Mouse (Mus musculus): Measurements from ENCODE around the gene Dnase1l3.

Dnase1l3 gene

GRCm38 (mm10) chr14:7977471-7977870 is 16.9 kb downstream of the Dnase1l3 start:
- DNase-seq (ENCODE audit: low read depth) = peak; percentile 74

GRCm38 (mm10) chr14:7975177-7975576 is 19.2 kb downstream of the Dnase1l3 start:
- DNase-seq (ENCODE audit: low read depth) = no peak

GRCm38 (mm10) chr14:7974643-7975042 is 19.7 kb downstream of the Dnase1l3 start:
- DNase-seq (ENCODE audit: low read depth) = no peak

DNA sequence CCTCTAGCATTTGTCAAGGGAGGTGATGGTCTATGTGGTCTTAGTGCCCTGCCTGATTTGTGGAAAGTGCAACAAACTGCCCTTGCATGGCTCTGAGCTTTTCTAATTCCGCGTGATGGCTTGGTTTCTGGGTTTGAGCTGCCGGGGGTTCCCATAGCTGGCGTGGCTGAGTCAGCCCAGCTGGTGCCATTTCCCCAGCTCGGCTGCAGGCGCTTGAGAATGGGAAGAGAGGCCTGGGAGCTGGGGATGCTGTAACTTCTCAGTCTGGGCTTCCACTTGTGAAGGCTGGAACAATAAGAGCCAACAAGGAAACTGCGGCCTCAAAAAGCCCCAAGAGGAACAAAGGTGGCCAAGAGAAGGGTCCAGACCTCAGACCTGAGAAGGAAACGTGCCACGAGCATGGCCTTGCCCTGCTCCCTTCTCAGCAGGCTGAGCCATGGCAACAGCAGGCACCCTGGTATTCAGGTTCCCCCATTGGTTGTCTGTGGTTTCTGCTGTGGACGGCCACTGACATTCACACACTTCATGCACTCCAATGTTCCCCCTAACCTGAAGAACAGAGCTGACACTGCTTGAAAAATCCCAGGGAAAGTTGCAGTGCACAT is 22.4 kb downstream of the Dnase1l3 start:
- DNase-seq (ENCODE audit: low read depth) = no peak

DNA sequence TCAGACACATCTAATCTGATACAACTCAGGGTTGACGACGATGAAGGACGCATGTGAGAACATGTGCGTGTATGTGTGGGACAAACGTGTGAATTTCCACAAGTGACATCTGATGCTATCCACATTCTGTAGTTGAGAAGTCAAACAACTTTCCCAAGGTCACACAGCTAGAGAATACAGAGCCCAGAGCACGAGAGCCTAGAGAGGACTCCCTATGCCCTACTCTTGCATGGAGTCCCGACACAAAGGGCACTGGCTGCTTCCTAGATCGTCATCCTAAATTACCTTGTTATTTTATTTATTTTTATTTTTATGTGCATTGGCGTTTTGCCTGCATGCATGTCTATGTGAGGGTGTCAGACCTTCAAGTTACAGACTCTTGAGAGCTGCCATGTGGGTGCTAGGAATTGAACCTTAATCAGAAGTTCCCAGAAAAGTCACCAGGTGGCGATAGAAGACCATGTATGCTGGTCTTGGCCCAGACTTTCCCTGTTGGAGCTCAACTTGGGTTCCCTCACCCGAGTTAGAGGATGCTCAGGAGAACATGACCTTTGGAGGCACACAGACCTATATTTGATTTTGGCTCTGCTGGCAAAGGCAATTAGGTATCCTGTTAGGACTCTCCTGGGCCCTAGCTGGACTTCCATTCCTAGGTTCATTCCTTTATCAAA is 30.0 kb downstream of the Dnase1l3 start:
- DNase-seq (ENCODE audit: low read depth) = peak; percentile 85

DNA sequence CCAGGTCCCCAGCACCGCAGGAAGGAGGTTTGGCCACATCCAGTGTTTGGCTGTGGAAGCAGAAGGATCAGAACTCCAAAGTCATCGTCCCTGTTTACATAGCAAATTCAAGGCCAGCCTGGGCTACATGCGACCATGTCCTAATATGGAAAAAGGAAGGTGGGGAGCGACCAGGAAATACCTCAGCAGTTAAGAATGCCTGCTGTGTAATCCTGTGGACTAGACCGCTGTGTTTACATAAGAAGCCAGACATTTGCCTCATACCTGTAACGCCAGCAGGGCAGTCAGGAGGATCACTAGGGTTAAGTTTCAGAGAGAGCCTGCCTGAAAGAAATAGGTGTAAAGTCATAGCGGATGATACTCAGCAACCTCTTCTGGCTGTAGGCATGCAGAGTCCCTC is 31.2 kb downstream of the Dnase1l3 start:
- peak; percentile 29 for DNase-seq (ENCODE audit: low read depth)

DNA sequence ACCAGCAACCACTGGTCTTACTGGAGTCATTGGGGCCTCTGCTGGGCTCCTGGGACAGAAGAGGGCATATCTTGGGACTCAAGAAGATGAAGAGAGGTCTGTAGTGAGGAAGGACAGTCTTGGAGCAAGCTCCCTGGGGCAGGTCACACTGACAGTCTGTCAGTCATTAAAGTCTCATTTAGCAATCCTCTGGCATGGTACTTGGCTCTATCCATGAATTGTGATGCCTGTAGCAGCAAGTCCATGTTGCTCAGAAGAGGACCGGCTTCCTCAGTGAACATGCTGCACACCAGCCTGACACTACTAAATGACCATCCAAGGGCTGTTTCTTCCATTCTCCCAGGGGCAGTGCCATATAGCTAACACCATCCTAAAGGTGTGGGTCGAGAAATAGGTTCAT is 31.7 kb downstream of the Dnase1l3 start:
- DNase-seq (ENCODE audit: low read depth) = no peak

DNA sequence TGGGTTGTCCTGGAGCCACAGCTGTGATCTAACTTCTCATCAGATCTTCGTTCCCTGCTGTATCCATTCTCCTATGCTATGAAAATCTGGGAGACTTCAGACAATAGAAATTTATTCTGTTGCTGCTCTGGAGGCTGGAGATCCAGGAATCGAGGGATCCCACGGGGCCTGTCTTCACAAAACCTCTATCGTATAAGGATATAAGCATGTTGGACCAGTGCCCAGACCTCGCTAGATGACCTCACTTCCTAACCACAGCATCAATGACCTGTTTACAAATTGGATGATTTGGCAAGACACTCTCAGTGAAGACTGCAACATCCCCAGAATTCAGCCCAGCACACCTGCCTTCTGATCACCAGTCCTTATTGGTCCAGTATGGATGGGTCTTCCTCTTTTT is 32.7 kb downstream of the Dnase1l3 start:
- peak; percentile 85 for DNase-seq (ENCODE audit: low read depth)

DNA sequence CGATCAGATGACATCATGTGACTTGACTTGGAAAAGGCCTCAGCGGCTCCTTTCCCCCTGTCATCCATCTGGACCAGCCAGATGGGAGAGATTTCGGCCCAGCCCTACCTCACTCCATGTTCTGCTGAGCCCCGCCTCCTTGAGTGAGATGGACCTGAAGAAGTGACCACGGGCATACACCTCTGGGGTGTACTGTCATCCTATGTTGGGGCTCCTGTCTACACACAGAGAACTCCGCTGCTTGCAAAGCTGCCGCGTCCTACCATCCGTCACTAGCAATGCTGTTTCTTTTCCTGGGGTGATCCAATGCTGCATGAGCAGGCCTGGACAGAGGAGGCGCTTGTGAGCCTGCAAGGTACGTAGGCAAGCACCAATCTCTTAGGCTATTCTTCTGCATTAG is 33.8 kb downstream of the Dnase1l3 start:
- DNase-seq (ENCODE audit: low read depth) = peak; percentile 53

- DNase-seq (ENCODE audit: low read depth) = no peak
These were observed 37.3 kb downstream of the Dnase1l3 start, which contains the start of gene Gm45521 for GRCm38 (mm10) chr14:7957049-7957448. TSS of gene Gm45521 (plus strand) at chr14:7957288.

DNA sequence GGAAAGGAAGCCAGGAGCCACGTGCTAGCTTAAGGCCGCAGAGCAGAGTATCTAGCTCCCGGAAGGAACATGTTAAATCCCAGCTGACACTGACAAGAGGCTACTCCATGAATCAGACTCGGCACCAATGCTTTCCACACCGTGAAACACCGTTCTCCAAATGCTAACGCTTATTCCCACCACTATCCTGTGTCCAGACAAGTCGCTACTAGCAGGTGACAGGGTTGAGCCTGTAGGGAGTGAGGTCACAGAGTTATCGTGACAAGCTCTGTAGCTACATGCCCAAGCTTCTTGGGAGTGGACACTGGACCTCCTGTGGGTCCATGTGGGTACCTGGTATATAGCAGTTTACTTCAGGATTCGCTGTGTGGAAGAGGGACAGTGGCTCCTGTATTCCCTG is 37.9 kb downstream of the Dnase1l3 start:
- no peak for DNase-seq (ENCODE audit: low read depth)

- no peak for DNase-seq (ENCODE audit: low read depth)
These were observed 40.3 kb downstream of the Dnase1l3 start for GRCm38 (mm10) chr14:7954071-7954471.

GRCm38 (mm10) chr14:7952610-7953254 is 41.6 kb downstream of the Dnase1l3 start:
- no peak for DNase-seq (ENCODE audit: low read depth)

DNA sequence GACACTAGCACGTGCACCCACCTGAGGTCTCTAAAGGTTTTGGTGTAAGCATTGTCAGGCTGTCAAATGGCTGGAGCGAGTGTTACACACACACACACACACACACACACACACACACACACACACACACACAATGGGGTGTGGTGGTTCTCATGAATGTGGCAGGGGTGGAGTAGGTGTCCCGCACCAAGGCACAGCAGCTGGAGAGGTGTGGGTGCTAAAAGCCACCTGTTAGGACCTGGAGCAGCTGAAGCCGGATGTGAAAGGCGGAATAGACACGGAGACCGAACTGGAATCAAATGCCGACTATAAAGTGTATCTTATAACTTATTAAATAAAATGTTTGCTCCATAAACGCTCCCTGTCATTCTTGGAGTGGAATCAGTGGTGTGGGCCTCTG is 43.1 kb downstream of the Dnase1l3 start:
- no peak for DNase-seq (ENCODE audit: low read depth)

- DNase-seq (ENCODE audit: low read depth) = peak; percentile 54
These were observed 49.1 kb downstream of the Dnase1l3 start for GRCm38 (mm10) chr14:7945261-7945660.

DNA sequence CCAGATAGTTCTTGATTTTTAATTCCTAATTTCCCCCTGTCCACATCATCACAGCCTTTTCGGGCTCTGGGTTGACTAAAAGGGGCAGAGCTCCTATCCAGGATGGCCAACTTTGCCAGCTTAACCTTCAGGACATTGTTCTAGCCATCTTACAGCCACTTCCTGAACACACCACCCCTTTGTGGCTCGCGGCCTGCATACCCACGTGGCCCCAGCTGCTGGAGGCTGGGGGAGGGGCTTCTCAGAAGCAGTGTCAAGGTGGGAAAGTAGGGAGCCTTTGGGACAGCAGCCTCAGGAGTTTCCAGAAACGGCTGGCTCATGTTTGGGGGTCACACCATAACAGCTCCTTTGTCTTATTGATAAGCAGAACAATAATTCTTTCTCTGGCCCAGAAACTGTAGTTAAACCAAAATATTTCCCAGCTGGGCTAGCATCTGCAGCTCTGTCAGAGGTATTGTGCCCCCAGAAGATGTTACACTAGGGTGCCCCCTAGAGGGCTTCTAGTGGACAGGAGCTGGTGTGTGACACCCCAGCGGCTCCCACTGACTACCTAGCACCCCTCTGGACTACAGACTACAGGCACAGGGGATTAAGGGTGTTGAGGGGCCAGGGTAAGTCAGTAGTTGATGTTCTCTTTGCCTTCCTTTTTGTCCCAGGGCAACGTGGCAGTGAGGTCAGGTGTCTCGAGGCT is 49.9 kb downstream of the Dnase1l3 start:
- peak; percentile 81 for DNase-seq (ENCODE audit: low read depth)

- DNase-seq (ENCODE audit: low read depth) = no peak
These were observed 50.6 kb downstream of the Dnase1l3 start for GRCm38 (mm10) chr14:7943801-7944135.

GRCm38 (mm10) chr14:7943101-7943800 is 51.1 kb downstream of the Dnase1l3 start:
- peak; percentile 66 for DNase-seq (ENCODE audit: low read depth)

- no peak for DNase-seq (ENCODE audit: low read depth)
These were observed 53.0 kb downstream of the Dnase1l3 start for GRCm38 (mm10) chr14:7941413-7941812.

DNA sequence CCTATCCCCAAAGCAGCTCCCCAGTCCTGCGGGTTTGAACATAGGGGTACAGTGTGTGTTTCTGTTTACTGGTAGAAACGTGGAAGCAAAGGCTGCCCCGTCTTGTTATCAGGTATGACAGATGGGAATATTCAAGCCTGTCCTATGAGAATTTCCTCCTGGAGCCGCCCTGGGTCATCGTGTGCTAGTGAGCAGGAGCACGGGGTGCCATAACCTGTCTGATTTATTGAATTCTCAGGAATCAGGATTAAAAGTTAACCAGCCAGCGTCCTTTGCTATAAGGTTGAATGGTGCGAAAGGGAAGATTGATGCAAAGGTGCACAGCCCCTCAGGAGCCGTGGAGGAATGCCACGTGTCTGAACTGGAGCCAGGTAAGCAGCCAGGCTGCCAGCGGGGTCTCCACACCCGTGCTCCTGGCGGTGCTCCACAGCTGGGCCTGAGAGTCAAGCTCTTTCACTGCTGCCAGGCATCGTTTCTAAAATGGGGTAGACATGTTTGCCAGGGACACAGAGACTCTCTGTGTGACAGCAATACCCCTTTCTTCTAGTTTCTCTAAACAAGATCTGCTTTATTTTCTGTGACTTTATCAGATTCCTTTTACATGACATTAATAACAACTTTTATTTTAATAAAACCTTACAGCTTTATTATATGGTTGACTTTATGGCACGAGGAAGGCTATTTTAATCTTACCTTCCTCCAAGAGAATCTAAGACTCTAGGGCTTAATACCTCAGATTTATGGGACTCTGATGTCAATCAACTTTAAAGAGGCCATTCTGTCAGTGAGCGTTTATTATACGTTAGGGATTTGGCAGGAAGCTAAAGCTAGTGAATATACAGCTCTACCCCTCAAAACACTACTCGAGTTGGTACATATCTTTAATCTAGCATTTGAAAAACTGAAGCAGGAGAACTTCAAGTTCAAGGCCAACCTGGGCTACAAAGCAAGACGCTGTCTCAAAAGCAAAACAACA is 55.3 kb downstream of the Dnase1l3 start:
- no peak for DNase-seq (ENCODE audit: low read depth)

GRCm38 (mm10) chr14:7937052-7937630 is 57.2 kb downstream of the Dnase1l3 start:
- DNase-seq (ENCODE audit: low read depth) = peak; percentile 45

Measured in 416B (cell line).